Mouse (Mus musculus) small intestine, adult 2 months (tissue): Measurements from ENCODE around the gene Cep164.

ENCODE experiments used
- CTCF ChIP-seq: fragments of 200-500 bp; IDR thresholded peaks from 2 replicates; pipeline ENCODE4 v1.5.1; 2012; ENCODE audit warnings: low read depth, mild to moderate bottlenecking, control low read depth, inconsistent platforms, low read length, moderate library complexity, mixed read lengths; ENCODE audit not compliant: insufficient replicate concordance, insufficient read length; ENCODE audit errors: extremely low read depth
- POLR2A ChIP-seq: fragments of 200-500 bp; IDR thresholded peaks from 2 replicates; pipeline ENCODE4 v1.6.1; 2012; ENCODE audit warnings: low read depth, mild to moderate bottlenecking, control low read depth, inconsistent platforms, low read length, moderate library complexity

GRCm38 (mm10) chr9:45806847-45807246 lies 21.6 kb downstream of the Cep164 start:
- TF ChIP-seq CTCF (no peak), POLR2A (no peak)
